Mouse (Mus musculus) hindbrain, embryonic 10.5 days (tissue): ENCODE data around the gene Lman1l. TPM values are rescaled to one million over a fixed set of nuclear protein-coding genes. Genes with fewer than 3 reads are reported as not detected.

Experiments
- DNase-seq: peaks from one replicate; pipeline ENCODE4 v3.0.0-alpha.2; 2017; ENCODE audit warnings: low spot score
- H3K27ac ChIP-seq: fragments of 300-500 bp; sonication (generic); 2 replicates; pipeline ENCODE4 v1.5.1; 2016; ENCODE audit warnings: mild to moderate bottlenecking, moderate library complexity
- H3K27me3 ChIP-seq: fragments of 300-500 bp; sonication (generic); 2 replicates; pipeline ENCODE4 v1.6.1; 2016; ENCODE audit warnings: mild to moderate bottlenecking; ENCODE audit not compliant: poor library complexity, insufficient read depth, severe bottlenecking
- H3K36me3 ChIP-seq: fragments of 300-500 bp; sonication (generic); 2 replicates; pipeline ENCODE4 v1.6.1; 2016; ENCODE audit warnings: mild to moderate bottlenecking, moderate library complexity
- H3K4me1 ChIP-seq: fragments of 300-500 bp; sonication (generic); replicated peaks from 2 replicates; pipeline ENCODE4 v1.6.1; 2016; ENCODE audit warnings: mild to moderate bottlenecking
- H3K4me3 ChIP-seq: fragments of 300-500 bp; sonication (generic); 2 replicates; pipeline ENCODE4 v1.5.1; 2016; ENCODE audit warnings: mild to moderate bottlenecking, moderate library complexity
- H3K9me3 ChIP-seq: fragments of 300-500 bp; sonication (generic); 2 replicates; pipeline ENCODE4 v1.6.1; 2016; ENCODE audit warnings: mild to moderate bottlenecking, moderate library complexity
- WGBS: fragments of 180-500 bp; shearing (Covaris S2); methylation state at CpG from one replicate; pipeline ENCODE4 v1.1.7; 2016; 5-methylcytosine and 5-hydroxymethylcytosine counted together
- polyA plus RNA-seq: library from polyadenylated mRNA; unstranded; fragments of >200 nt; fragmentation: Nextera tagmentation; extraction: Ambion mirVana; gene quantifications from 2 replicates; pipeline ENCODE4 v1.2.1, GENCODE M21; 2016

Lman1l gene
- polyA plus RNA-seq, 1 experiment from 2014 or later, result not detected

DNA sequence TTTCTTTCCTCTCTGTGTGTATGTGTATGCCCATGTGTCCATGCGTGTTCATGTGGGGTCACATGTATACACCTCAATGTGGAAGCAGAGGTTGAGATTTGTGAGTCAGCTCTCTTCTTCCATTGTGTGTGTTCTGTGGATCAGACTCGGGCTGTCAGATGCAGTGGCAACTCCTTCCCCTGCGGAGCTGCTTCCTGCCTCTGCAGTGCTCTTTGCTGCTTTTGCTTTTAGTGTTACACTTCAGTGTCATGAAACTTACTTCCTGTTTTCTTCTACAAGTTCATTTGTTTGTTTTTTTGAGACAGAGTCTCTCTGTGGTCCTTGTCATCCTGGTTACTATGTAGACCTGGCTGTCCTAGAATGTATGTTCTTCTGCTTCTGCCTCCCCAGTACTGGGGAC is 35.6 kb downstream of the Lman1l start:
- no peaks in the 10 kb centered on the region for H3K9me3 ChIP-seq
- DNase-seq, result no peak
- 85% methylated on average over 3 of the region's 3 CpGs for WGBS
- no peak overlapping the region for H3K27ac ChIP-seq
- peaks cover 82% of the 10 kb centered on the region for H3K36me3 ChIP-seq
- no peaks in the 10 kb centered on the region for H3K27me3 ChIP-seq
- H3K4me3 ChIP-seq, result no peak overlapping the region
- peaks cover 17% of the 10 kb centered on the region for H3K4me1 ChIP-seq

DNA sequence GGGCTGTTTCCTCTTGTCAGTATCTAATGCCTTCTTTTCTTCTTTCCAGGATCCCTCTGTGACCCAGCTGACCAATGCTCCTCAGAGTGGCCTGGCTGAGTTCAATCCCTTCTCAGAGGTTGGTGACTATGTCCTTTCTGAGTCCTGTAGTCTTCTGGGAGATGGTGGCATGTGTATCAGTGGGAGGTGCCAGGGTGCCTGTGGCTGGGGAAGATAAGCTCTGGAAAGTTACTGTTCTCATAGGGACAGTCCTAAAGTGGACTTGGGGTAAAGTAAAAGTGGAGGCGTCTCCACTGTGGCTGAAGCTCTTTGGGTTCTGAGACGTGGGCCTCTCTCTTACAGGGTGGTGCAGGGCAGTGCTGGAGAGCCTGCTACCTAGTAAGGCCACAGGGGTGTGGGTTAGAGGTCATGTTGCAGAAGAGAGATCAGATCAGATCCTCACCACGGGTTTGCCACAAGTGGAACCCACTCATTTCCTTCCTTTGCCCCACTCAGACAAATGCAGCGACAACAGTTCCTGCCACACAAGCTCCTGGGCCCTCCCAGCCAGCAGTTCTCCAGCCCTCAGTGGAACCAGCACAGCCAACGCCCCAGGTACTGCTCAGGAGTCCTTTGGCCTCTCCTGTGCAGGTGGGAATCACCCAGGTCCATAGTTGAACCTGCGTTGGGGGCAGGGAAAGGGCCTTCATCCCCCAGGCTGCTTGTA is 43.3 kb downstream of the Lman1l start:
- no peaks in the 10 kb centered on the region for H3K4me1 ChIP-seq

DNA sequence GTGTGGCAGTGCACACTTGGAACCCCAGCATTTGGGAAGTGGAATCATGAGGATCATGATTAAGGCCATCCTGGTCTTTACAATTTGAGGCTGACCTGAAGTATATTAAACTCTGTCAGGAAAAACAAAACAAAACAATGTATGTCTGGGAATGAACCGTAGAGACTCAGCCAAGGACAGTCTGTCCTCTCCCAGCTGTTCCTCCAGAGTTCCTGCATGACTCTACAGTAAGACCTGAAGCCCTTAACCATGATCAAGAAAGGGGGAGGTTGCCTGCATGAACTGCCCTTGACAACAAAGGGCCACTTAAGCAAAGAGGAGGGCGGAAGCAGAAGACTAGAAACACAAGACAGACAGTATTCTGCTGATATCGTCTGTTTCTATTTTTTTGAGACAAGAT is 45.0 kb downstream of the Lman1l start:
- H3K36me3 ChIP-seq, result peaks cover 66% of the 10 kb centered on the region
- H3K9me3 ChIP-seq, result no peaks in the 10 kb centered on the region
- no peaks in the 10 kb centered on the region for H3K4me1 ChIP-seq
- WGBS, result 92% methylated on average over 3 of the region's 3 CpGs
- no peak overlapping the region for H3K27ac ChIP-seq
- DNase-seq, result no peak
- no peak overlapping the region for H3K4me3 ChIP-seq
- H3K27me3 ChIP-seq, result no peaks in the 10 kb centered on the region

More for the DNA sequence above, 43.3 kb downstream of the Lman1l start:
- 90% methylated on average over 6 of the region's 6 CpGs for WGBS
- Histone ChIP-seq H3K4me3 (no peak overlapping the region), H3K27me3 (no peaks in the 10 kb centered on the region), H3K27ac (no peak overlapping the region), H3K36me3 (peaks cover 69% of the 10 kb centered on the region), H3K9me3 (no peaks in the 10 kb centered on the region)
- DNase-seq, result no peak

DNA sequence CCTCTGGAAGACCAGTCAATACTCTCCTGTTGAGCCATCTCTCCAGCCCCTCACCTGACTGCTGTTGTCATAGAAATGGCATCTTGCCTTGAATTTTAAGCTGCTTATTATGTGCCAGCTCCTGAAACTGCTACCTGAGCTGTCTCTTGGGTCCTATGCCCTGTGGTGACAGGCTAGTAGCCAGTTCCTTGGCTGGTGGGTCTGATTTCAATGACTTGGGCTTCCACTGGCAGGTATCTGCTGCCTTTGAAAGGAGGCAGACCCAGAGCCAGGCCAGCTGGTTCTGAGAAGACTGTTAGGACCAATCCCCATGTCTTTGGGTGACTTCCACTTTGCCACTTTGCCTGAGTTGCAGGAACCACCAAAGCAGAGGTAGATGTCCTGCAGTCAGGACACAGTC is 46.2 kb downstream of the Lman1l start:
- no peaks in the 10 kb centered on the region for H3K27me3 ChIP-seq
- no peaks in the 10 kb centered on the region for H3K4me1 ChIP-seq
- H3K27ac ChIP-seq, result no peak overlapping the region
- no peak for DNase-seq
- H3K4me3 ChIP-seq, result no peak overlapping the region
- peaks cover 66% of the 10 kb centered on the region for H3K36me3 ChIP-seq
- H3K9me3 ChIP-seq, result no peaks in the 10 kb centered on the region

- WGBS, result 92% methylated on average over 6 of the region's 6 CpGs
- Histone ChIP-seq H3K27me3 (no peaks in the 10 kb centered on the region), H3K4me1 (peaks cover 10% of the 10 kb centered on the region; the same call in 1 of the 2 replicates), H3K4me3 (no peak overlapping the region), H3K36me3 (peaks cover 55% of the 10 kb centered on the region), H3K9me3 (no peaks in the 10 kb centered on the region), H3K27ac (no peak overlapping the region)
- DNase-seq, result no peak
These were observed 52.1 kb downstream of the Lman1l start for GRCm38 (mm10) chr9:57568500-57568899.

DNA sequence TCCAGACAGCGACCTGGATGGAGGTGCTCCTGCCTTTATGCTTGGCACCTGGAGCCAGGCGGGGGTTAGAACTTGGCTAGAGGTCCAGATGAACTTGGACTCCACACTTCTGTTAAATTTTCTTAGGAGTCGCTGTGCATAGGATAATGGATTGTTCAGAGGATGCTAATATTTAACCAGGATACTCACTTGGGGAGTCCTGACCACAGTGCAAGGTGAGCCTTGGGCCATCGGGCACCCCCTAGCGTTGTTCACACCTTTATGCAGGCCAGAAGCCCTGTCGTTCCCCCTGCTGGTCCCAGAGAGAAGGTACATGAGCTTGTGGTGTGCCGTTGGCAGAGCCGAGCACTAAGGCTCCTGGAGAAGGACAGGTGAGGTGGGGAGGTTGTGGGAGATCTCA is 53.7 kb downstream of the Lman1l start:
- Histone ChIP-seq H3K4me3 (no peak overlapping the region), H3K36me3 (peaks cover 47% of the 10 kb centered on the region), H3K27me3 (no peaks in the 10 kb centered on the region), H3K4me1 (peaks cover 23% of the 10 kb centered on the region), H3K27ac (no peak overlapping the region), H3K9me3 (no peaks in the 10 kb centered on the region)
- DNase-seq, result no peak
- WGBS, result 67% methylated on average over 8 of the region's 8 CpGs

- Histone ChIP-seq H3K9me3 (no peaks in the 10 kb centered on the region), H3K36me3 (peaks cover 38% of the 10 kb centered on the region), H3K4me1 (peaks cover 31% of the 10 kb centered on the region), H3K4me3 (no peak overlapping the region), H3K27ac (no peak overlapping the region), H3K27me3 (no peaks in the 10 kb centered on the region)
- no peak for DNase-seq
- 64% methylated on average over 10 of the region's 10 CpGs for WGBS
These were observed 54.8 kb downstream of the Lman1l start for GRCm38 (mm10) chr9:57565741-57566221.

DNA sequence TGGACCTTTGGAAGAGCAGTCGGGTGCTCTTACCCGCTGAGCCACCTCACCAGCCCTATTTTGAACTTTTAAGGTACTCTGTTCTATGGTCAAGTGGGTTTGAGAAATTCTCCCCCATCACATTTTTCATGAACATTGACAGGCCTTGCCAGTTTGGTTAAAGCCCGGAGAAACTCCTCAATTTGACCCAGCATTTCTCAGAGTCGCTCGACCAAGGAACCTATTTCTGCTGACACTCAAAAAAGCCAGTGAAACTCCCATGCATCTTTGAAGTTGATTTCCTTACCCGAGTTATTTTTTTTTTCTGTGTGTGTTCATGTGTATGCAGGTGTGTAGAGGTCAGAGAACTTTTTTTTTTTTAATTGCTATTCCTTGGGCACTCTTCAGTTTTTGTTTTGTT is 56.0 kb downstream of the Lman1l start:
- H3K36me3 ChIP-seq, result peaks cover 26% of the 10 kb centered on the region
- no peaks in the 10 kb centered on the region for H3K9me3 ChIP-seq

GRCm38 (mm10) chr9:57562896-57563372 is 57.6 kb downstream of the Lman1l start:
- WGBS, result 78% methylated on average over 4 of the region's 4 CpGs
- Histone ChIP-seq H3K27ac (no peak overlapping the region), H3K27me3 (no peaks in the 10 kb centered on the region)

More for the DNA sequence above, 56.0 kb downstream of the Lman1l start:
- no peaks in the 10 kb centered on the region for H3K27me3 ChIP-seq
- peaks cover 37% of the 10 kb centered on the region for H3K4me1 ChIP-seq
- H3K4me3 ChIP-seq, result no peak overlapping the region
- H3K27ac ChIP-seq, result no peak overlapping the region
- 90% methylated on average over 6 of the region's 6 CpGs for WGBS
- DNase-seq, result no peak

DNA sequence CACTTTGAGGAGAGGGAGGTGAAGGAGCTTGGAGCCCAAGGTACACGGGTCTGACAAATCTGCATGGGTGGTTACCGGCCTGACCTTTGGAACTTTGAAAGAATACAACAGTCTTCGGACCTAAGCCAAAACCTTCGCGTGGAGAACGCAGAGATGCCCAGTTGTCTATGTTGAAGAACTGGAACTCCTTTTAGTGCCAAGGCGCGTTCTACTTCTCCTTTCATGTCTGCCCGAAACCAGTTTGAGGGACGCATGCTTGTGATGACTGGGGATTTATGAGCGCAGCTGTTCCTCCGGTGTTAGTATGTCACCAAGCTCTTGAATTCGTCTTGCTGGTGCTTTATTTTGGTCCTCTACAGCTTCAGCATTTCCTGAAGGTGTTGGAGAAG is 58.9 kb downstream of the Lman1l start:
- 83% methylated on average over 13 of the region's 13 CpGs for WGBS
- H3K9me3 ChIP-seq, result no peaks in the 10 kb centered on the region
- no peaks in the 10 kb centered on the region for H3K36me3 ChIP-seq
- DNase-seq, result no peak
- no peaks in the 10 kb centered on the region for H3K27me3 ChIP-seq
- H3K27ac ChIP-seq, result no peak overlapping the region
- H3K4me1 ChIP-seq, result peaks cover 37% of the 10 kb centered on the region
- peak overlapping the region; percentile 80 for H3K4me3 ChIP-seq

More at GRCm38 (mm10) chr9:57562896-57563372, 57.6 kb downstream of the Lman1l start:
- peaks cover 10% of the 10 kb centered on the region for H3K36me3 ChIP-seq
- no peak for DNase-seq
- no peaks in the 10 kb centered on the region for H3K9me3 ChIP-seq
- H3K4me3 ChIP-seq, result no peak overlapping the region
- H3K4me1 ChIP-seq, result peaks cover 37% of the 10 kb centered on the region

DNA sequence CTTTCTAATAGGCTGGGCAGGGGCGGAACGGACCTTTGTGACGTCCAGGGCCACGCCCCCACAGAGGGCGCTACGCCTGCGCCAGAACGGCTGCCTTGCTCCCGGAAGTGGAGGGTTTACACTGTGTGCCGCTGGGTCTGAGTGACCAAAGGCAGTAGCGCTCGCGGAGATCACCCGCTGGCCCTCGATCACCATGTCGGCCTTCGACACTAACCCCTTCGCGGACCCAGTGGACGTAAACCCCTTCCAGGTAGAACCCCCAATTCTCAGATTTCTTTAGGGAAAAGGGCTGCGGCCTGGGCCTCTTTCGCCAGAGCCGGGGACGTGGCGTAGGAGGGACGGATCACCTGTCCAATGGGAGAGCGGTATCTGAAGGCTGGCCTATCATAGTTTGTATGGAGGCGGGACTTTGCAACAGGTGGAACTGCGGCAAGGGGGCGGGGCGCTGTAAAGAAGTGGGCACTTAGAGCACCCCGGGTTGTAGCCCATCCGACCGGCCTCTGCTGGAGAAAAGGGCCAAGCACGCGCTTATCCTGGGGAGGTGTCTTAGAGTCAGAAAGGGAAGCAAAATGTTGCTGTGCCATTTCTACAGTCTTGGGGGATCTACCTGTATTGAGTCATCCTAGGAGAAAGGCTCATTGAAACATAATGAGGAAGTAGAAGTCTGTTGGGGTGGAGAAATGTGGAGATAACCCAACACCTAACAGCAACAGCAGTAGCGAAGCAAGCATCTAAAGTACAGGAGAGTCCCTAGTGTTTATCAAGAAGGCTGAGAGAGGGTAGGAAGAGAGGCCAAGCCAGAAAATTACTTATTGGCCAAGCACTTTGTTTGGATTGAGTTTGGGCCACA is 59.5 kb downstream of the Lman1l start, which contains the start of gene Scamp2:
TSS of gene Scamp2 (plus strand) at position 83 of the 850 bp plus-strand sequence.
- H3K27ac ChIP-seq, result peak within 1 kb of the TSS; percentile 89

GRCm38 (mm10) chr9:57560263-57560662 is 60.3 kb downstream of the Lman1l start:
- Histone ChIP-seq H3K27me3 (no peaks in the 10 kb centered on the region), H3K4me1 (peaks cover 27% of the 10 kb centered on the region), H3K4me3 (peak overlapping the region; percentile 80), H3K36me3 (no peaks in the 10 kb centered on the region), H3K27ac (peak overlapping the region; percentile 89), H3K9me3 (no peaks in the 10 kb centered on the region)
- WGBS, result 29% methylated on average over 7 of the region's 7 CpGs
- DNase-seq, result no peak

More for the DNA sequence above, 59.5 kb downstream of the Lman1l start, which contains the start of gene Scamp2:
- peak within 1 kb of the TSS; percentile 80 for H3K4me3 ChIP-seq
- H3K4me1 ChIP-seq, result peaks cover 35% of the 10 kb centered on the region
- no peaks in the 10 kb centered on the region for H3K36me3 ChIP-seq
- 1% methylated on average over 37 of the region's 37 CpGs for WGBS
- H3K27me3 ChIP-seq, result no peaks in the 10 kb centered on the region
- DNase-seq, result peak; percentile 95
- no peaks in the 10 kb centered on the region for H3K9me3 ChIP-seq

DNA sequence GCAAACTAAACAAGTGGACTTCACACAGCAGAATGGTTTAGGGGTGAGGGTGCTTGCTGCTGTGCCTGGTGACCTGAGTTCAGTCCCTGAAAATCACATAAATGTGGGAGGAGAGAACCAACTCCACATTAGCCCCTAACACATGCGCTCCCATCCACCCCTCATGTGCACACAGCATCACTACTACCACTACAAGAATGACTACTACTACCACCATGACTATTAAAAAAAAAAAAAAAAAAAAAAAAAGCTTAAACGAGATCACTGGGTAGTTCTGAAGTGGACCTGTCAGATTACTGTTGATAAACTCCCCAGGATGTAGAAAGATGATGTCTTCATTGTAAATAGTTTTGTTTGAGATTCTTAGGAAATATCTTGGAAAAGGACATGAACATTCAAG is 61.0 kb downstream of the Lman1l start:
- Histone ChIP-seq H3K4me3 (no peak overlapping the region), H3K36me3 (no peaks in the 10 kb centered on the region), H3K4me1 (peaks cover 28% of the 10 kb centered on the region), H3K27ac (no peak overlapping the region), H3K27me3 (no peaks in the 10 kb centered on the region), H3K9me3 (no peaks in the 10 kb centered on the region)
- DNase-seq, result no peak
- 84% methylated on average over 2 of the region's 2 CpGs for WGBS
